Mouse (Mus musculus): ENCODE measurements at regions not wholly inside any gene's neighbourhood (a gene's known extent, or its start where the extent isn't known, plus 50 kb on each side); places are given as distances from the start of the nearest gene placed in this dataset.

GRCm38 (mm10) chr14:24065231-24065767, 51.0 kb upstream of the Kcnma1 start:
- TF ChIP-seq CTCF (IDR thresholded peaks at IDR 0.05; ENCODE audit: insufficient read depth, low read depth, low read length): no peak
- no peak for TF ChIP-seq POLR2A (IDR thresholded peaks at IDR 0.05; ENCODE audit: insufficient read depth, low read depth, low read length)
